Mouse (Mus musculus): ENCODE measurements at regions not wholly inside any gene's neighbourhood (a gene's known extent, or its start where the extent isn't known, plus 50 kb on each side); places are given as distances from the start of the nearest gene placed in this dataset.
A peak's percentile ranks its signal among the peaks of the same experiment; 100 is the strongest.

DNA sequence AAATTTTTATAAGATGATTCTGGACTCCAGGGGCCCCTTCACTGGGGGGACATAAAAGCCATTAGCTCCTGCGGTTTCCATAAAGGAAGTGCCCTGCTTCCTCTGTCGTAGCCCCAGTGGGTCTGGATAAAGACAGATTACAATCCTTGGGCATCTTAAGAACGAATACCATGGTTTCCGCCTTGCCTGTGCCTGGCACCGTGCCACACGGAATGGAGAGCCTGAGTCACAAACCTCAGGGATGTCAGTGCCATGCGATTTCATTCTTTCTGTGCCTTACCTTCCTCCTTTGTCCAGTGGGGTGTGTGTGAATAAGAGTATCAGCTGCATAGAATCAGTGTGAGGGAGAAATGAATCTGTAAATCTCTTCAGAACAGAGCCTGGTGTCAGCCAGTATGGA lies 171.4 kb upstream of the Id2 start:
- DNase-seq (ENCODE audit: low spot score) (no peak), ATAC-seq (no peak)
- Histone ChIP-seq H3K27ac (no peak overlapping the region), H3K4me2 (ENCODE audit: low read depth, low read length) (no peak overlapping the region), H3K27me3 (ENCODE audit: insufficient read depth, low read length) (no peaks in the 10 kb centered on the region), H3K4me1 (ENCODE audit: insufficient read depth, low read length) (no peaks in the 10 kb centered on the region), H3K9ac (replicated peaks; ENCODE audit: low read length) (no peak overlapping the region), H3K9me3 (ENCODE audit: low read length) (no peaks in the 10 kb centered on the region), H3K4me3 (ENCODE audit: low read length) (no peak overlapping the region), H3K36me3 (ENCODE audit: insufficient read depth, low read length) (no peaks in the 10 kb centered on the region)
- TF ChIP-seq CTCF (IDR thresholded peaks at IDR 0.05; ENCODE audit: low read depth) = no peak
- 69% methylated on average over 7 of the region's 7 CpGs for WGBS

DNA sequence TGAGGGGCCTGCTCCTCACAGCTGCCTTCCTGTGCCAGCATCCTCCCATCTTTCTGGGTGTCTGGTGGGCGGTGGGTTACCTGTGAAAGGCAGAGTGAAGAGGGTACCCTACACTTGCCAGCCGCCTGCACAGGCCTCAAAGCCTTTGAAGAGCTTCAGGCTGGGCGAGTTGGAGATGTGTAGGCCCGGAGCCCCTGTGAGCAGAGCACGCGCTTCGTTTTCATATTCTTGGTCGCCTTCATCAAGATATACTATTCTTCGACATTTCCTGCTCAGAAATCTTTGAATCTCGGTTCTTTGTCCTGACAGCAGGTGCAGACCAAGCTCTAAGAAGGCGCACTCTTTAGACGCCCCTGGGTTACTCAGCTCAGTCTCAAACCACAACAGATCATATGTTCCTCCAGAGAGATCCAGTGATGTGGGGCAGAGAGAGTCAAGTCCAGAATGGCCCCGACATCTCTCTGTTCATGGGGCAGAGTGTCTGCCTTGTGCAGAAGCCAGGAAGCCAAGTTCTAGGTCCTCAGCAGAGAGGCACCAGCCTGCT lies 170.7 kb upstream of the Id2 start:
- Histone ChIP-seq H3K4me3 (ENCODE audit: low read length) (no peak overlapping the region), H3K27me3 (ENCODE audit: insufficient read depth, low read length) (no peaks in the 10 kb centered on the region), H3K4me2 (ENCODE audit: low read depth, low read length) (no peak overlapping the region), H3K9ac (replicated peaks; ENCODE audit: low read length) (no peak overlapping the region), H3K9me3 (ENCODE audit: low read length) (no peaks in the 10 kb centered on the region), H3K27ac (no peak overlapping the region), H3K4me1 (ENCODE audit: insufficient read depth, low read length) (no peaks in the 10 kb centered on the region), H3K36me3 (ENCODE audit: insufficient read depth, low read length) (no peaks in the 10 kb centered on the region)
- TF ChIP-seq CTCF (IDR thresholded peaks at IDR 0.05; ENCODE audit: low read depth) = no peak
- 96% methylated on average over 13 of the region's 13 CpGs for WGBS
- ATAC-seq = no peak
- DNase-seq (ENCODE audit: low spot score) = no peak

DNA sequence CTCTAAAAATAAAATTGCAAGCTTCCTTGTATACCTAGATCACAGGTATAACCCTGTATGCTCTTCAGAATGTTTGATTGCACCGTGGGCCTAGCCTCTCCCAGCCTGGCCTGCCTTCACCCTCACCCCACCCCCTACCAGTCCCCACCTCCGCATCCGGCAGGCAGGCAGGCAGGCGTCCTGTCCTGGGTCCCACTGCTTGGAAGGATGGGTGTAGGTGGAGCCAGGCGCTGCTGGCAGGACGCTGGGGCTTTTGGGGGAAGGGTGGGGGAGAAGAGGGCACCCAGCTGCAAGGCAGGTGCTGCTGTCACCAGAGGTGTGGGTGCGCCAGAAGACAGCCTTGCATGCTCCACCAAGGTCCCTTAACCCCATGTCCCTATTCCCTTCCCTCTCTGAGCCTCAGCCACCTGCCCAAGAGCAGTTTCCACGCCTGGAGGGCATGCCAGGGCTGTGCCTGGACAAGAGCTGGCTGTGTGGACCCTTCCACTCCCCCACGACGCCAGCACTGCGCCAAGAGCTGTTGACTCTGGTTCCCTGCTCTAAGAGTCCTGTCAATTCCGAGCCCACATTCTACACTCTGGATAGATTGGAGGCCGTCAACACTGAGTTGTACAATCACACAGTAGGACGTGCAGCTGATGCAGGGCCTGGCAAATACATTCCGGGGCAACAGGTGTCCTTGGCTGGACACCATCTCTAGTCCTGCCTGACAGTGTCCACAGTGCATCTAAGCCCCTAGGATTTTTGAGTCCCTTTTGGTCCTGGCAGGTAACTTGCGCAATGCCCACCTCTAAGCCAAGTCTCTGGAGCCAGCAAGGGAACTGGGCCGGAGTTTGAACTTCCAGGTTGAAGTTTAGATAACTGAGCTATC lies 170.0 kb upstream of the Id2 start:
- Histone ChIP-seq H3K9me3 (ENCODE audit: low read length) (no peaks in the 10 kb centered on the region), H3K27me3 (ENCODE audit: insufficient read depth, low read length) (no peaks in the 10 kb centered on the region), H3K27ac (no peak overlapping the region), H3K36me3 (ENCODE audit: insufficient read depth, low read length) (no peaks in the 10 kb centered on the region), H3K4me2 (ENCODE audit: low read depth, low read length) (no peak overlapping the region), H3K4me1 (ENCODE audit: insufficient read depth, low read length) (no peaks in the 10 kb centered on the region), H3K9ac (replicated peaks; ENCODE audit: low read length) (no peak overlapping the region), H3K4me3 (ENCODE audit: low read length) (no peak overlapping the region)
- ATAC-seq (0 out of 2 replicates have a peak, but pooled peaks have one; percentile 32), DNase-seq (ENCODE audit: low spot score) (no peak)
- TF ChIP-seq CTCF (IDR thresholded peaks at IDR 0.05; ENCODE audit: low read depth) = no peak
- 74% methylated on average over 17 of the region's 17 CpGs for WGBS

DNA sequence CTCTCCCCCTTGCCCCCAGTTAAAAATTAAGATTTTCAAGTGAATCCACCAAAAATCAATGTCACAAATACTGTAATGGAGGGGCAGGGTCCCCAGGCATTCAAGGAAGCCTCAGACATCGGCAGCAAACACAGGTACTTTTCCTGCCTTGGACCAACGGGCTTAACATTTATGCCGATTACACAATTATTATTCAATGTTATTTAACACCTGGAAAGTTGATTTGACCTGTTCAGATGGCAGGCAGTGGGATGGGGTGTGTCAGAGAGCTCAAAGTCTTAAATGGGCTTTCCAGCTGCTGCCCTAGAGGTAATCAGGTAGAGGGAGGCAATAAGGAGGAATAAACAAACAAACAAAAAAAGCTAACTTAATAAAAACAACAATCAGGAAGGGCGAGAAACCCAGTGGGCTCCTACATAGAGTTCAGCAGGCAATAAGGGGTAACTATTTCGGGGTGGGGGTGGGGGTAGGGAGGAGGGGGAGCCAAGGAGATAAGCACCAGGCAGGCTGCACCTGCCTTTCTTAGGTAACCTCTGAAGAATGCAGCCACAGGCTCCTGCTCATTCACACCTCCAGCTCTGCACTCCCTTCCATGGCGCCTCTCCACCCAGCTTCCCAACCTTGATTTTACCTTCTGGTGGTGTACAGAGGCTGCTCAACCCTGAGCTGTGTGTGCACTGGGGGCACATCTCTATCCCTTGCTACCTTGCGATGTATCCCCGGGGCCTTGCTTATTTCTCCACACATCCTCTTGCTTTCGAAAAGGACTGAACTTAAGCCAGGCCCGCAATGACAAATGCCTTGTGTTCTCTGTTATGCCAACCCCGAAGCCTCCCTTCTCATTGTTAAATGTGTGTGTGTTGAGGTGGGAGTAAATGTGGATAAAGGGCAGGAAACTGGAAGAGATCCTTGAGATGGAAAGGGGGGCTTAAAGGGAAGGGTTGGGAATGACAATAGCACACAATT lies 168.9 kb upstream of the Id2 start:
- H3K4me3 ChIP-seq (ENCODE audit: low read length) = no peak overlapping the region

DNA sequence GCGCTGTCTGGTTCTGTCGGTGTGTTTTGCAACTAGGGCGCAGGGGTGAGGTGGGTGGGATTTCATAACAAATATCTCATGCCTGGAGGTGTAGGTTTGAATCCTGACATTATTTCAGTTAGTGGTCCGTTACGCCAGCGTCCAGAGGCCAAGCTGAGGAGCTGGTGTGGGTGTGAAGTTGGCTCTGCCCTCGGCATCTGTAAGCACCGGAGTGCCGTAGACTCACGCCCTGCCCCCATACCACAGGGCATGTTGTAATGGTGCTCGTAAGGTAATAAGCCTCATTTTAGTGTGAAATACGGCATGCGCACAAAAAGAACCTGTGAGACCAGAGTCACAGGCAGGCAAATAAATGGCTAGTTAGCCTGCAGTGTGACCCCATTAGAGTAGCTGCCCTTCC lies 168.1 kb upstream of the Id2 start:
- Histone ChIP-seq H3K27ac (no peak overlapping the region), H3K9me3 (ENCODE audit: low read length) (no peaks in the 10 kb centered on the region), H3K27me3 (ENCODE audit: insufficient read depth, low read length) (no peaks in the 10 kb centered on the region), H3K4me1 (ENCODE audit: insufficient read depth, low read length) (no peaks in the 10 kb centered on the region), H3K4me3 (ENCODE audit: low read length) (no peak overlapping the region), H3K36me3 (ENCODE audit: insufficient read depth, low read length) (no peaks in the 10 kb centered on the region), H3K9ac (replicated peaks; ENCODE audit: low read length) (no peak overlapping the region), H3K4me2 (ENCODE audit: low read depth, low read length) (no peak overlapping the region)
- DNase-seq (ENCODE audit: low spot score) = no peak
- TF ChIP-seq CTCF (IDR thresholded peaks at IDR 0.05; ENCODE audit: low read depth) = no peak
- ATAC-seq = no peak
- 76% methylated on average over 13 of the region's 13 CpGs for WGBS

More for the DNA sequence above, 168.9 kb upstream of the Id2 start:
- no peak overlapping the region for H3K4me2 ChIP-seq (ENCODE audit: low read depth, low read length)
- no peaks in the 10 kb centered on the region for H3K36me3 ChIP-seq (ENCODE audit: insufficient read depth, low read length)
- DNase-seq (ENCODE audit: low spot score) = no peak
- no peaks in the 10 kb centered on the region for H3K4me1 ChIP-seq (ENCODE audit: insufficient read depth, low read length)
- no peaks in the 10 kb centered on the region for H3K9me3 ChIP-seq (ENCODE audit: low read length)
- no peaks in the 10 kb centered on the region for H3K27me3 ChIP-seq (ENCODE audit: insufficient read depth, low read length)
- no peak for ATAC-seq
- 56% methylated on average over 11 of the region's 11 CpGs for WGBS
- no peak for TF ChIP-seq CTCF (IDR thresholded peaks at IDR 0.05; ENCODE audit: low read depth)
- H3K27ac ChIP-seq = no peak overlapping the region
- H3K9ac ChIP-seq (replicated peaks; ENCODE audit: low read length) = no peak overlapping the region

DNA sequence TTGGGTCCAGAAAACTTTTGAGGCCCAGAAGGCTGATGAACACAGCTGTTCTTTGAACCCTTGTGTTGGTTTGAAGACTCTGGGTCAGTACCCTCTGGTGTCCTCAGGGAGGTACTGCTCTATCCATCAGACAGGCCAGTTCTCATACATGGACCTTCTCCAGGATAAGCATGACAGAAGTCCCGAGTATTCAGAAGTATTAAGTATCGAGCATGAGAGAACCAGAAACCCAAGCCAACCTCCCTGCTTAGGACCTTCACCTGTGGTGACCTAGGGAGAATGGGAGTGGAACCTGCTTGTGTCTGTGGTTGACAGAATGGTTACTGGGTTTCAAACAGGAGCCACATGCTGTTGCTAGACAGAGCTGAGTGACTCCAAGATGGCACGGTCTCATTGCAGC lies 167.5 kb upstream of the Id2 start:
- ATAC-seq = no peak
- Histone ChIP-seq H3K36me3 (ENCODE audit: insufficient read depth, low read length) (no peaks in the 10 kb centered on the region), H3K4me3 (ENCODE audit: low read length) (no peak overlapping the region), H3K9me3 (ENCODE audit: low read length) (no peaks in the 10 kb centered on the region), H3K4me1 (ENCODE audit: insufficient read depth, low read length) (no peaks in the 10 kb centered on the region), H3K27me3 (ENCODE audit: insufficient read depth, low read length) (no peaks in the 10 kb centered on the region), H3K27ac (no peak overlapping the region), H3K4me2 (ENCODE audit: low read depth, low read length) (no peak overlapping the region), H3K9ac (replicated peaks; ENCODE audit: low read length) (no peak overlapping the region)
- no peak for DNase-seq (ENCODE audit: low spot score)
- TF ChIP-seq CTCF (IDR thresholded peaks at IDR 0.05; ENCODE audit: low read depth) = no peak
- WGBS = 89% methylated on average over 3 of the region's 3 CpGs
